Mouse (Mus musculus) embryo, embryonic 10 days (tissue): ENCODE data around the gene Pcnx4.

Source experiments
- DNase-seq: peaks from one replicate; pipeline ENCODE4 v3.0.0-alpha.2; 2015; ENCODE audit warnings: low spot score

The Pcnx4 gene

DNA sequence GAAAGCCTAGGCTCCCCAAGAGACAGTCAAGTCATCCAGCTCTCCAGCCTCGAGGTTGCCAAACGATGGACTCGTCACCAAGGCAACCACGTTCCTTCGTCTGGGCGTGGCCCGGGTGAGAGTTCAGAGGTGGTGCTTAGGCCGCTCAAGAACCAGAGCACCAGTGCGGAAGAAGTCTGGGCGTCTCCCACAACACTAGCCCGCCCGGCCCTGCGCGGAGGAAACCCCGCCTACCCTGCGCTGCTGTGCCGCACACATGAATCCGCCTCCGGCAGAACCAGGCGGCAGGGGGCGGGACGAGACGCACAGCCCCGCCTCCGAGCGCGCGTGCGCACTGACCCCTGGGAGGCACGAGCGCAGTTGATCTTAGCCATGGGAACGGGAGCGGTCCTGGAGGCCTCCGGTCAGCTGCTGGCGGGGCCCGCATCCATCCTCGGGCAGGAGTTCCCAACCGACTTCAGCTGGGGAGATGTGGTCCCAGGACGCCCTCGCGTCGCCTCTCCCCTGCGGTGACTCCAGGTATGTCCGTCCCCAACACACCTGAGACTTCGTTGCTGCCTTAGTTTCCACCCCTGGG is at the start of gene Pcnx4:
Pcnx4 (plus strand) TSS at position 363 of the 577 bp plus-strand sequence.
- peak; percentile 99 for DNase-seq

GRCm38 (mm10) chr12:72487498-72487897 is 48.7 kb upstream of the Pcnx4 start:
- DNase-seq: no peak

DNA sequence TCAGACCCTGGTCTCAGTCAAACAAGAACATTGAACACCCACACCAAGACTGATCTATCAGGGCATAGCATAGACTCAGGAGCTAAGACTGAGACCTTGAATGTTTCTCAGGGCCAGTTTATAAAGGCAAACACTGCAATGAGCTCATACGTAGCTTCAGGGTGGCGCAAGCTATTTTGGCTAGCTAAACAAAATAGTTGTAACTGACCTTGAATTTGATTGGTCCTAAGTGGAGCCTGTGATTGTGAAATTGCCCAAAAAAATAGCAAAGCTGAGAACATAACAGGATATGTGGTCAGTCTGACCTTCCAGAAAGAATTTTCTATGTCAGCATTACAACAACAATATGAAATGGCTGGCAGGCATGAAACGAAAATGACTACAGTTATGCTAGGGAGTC is 46.2 kb upstream of the Pcnx4 start:
- DNase-seq: no peak

- DNase-seq: no peak
These were observed 45.0 kb upstream of the Pcnx4 start for GRCm38 (mm10) chr12:72491063-72491719.

DNA sequence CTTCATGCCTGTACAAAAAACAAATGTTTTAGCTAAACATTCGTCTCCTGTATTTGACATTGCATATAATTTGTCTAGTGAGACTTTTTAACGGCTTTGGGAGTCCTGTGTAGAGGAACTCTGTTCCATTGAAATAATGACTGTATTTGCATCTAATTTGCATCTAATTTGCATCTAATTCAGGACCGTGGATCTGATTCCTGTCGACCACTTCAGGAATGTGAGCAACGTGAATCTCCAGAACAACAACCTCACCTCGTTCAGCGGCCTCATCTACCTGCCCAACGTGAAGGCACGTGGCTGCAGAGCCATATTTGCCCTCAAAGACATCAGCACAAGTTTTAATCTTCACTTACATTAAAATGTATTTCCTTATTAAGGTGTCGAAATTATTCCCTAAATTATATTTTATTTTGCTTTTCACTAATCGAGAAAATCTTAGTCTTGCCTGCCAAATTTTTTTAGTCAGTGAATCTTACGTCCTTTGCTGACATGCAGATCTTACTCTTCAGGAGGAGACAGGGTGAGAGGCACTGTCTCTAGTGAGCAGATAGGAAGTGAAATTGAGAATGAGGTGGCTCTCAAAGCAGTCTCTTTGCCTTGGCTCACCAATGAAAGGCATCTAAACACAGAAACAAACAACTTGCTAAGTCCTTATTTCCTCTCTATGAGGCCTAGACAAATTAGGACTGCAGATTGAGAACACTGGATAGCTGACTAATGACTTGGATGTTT is 39.1 kb upstream of the Pcnx4 start:
- no peak for DNase-seq

DNA sequence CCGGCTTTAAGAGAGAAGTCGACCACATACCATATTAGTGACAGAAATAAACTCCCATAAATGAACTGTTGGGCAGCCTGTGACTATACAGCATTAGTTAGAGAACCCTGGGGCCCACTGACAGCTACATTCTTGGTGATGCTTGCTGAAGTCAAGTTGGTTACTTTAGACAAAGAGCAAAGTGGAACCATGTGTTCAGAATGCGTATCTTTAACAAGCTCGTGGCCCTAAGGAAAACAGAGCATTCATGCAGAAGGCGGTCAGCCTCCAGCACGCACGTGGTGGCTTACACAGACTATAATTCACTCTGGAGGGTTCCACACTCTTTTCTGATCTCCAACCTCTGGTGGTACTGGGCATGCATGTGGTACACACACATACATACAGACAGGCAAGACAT is 26.6 kb upstream of the Pcnx4 start:
- peak; percentile 55 for DNase-seq

DNA sequence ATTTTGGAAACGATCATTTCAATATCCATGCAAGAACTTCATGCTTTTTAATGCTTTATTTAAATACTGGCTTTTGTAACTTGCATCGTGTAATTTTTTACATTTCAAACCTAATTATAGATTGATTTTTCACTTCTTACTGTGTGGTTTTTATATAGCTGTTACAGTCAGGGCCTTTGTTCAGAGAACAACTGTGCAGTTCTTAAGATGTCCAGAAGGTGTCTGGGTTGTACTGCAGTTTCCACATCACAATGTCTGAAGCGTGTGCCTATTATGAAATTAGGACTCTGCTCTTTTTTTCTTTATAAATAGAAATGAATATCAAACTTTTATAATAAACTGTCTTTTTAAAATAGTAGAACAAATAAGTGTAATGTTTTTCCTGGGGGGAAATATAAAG is 20.7 kb upstream of the Pcnx4 start:
- DNase-seq: peak; percentile 39

GRCm38 (mm10) chr12:72518114-72518728 is 18.0 kb upstream of the Pcnx4 start:
- DNase-seq: peak; percentile 51

DNA sequence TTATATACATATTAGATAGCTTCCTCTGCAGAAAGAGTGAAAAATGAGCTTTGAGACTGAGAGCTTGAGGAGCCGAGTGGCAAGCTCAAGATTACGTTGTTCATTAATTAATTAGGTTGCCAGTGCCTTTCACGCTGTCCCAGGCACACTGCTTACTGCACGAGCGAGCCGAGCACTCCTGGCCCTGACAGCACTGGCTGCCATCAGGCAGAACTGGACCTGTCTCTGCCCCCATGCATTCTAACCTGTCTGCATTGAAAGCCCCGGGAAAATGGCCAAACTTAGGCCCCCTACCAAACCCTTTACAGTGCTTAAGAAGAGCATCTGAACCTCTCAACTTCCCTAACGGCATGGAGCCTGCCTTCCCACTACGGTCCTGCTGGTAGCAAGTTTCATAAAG is 16.8 kb upstream of the Pcnx4 start:
- DNase-seq: no peak

DNA sequence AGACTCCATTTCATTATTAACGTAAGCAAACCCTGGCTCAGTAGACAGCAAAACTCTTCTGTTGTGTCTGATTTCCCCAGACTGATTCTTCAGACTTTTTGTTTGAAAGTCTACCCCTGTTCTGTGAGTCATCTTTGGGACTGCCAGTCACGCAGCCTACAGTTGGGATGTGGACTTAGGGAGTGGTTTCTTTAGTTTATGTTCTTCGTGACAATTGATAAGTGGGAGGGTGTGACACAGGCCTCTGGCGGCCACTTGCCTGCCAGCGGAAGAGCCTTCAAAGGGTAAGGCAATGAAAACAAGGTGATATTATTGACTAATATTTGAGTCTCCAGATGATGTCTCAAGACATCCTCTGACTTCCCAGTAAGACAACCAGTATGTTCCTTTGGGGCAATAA is 16.3 kb upstream of the Pcnx4 start:
- no peak for DNase-seq

DNA sequence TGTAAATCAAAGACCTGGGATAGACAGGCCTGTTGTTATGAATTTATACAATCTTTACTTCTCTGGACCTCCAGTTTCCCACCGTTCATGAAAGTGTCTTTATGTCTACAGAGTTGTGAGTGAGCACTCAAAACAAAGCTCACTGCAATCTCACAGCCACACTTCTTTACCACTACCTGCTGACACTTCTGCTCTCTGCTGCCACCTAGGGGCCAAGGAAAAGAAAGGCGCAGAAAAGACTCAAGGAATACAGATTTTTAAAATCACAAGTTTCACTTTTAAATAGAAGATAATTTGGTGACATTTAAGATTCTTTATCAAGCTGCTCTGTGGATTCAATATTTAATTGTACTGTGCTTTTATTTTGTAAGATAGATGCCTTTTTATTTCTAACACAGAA is 15.5 kb upstream of the Pcnx4 start:
- peak; percentile 83 for DNase-seq

DNA sequence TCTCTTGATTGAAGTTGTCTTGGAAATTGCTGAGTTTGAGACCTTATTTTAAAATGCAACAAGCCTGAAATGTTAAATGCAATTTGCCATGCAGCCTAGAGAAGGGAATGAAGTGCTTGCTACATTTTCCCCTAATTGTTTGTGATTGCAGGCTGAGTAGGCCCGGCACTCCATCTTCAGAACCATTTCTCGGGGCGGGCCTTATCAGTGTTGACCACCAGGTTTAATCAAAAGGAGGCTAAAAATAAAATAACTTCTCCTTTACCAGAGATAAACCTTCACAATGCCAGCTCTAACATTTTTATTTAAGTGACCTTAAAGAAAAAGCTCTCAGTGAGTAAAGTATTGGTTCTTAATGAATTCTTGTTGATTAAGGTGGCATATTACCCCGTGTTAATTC is 10.6 kb upstream of the Pcnx4 start:
- no peak for DNase-seq

DNA sequence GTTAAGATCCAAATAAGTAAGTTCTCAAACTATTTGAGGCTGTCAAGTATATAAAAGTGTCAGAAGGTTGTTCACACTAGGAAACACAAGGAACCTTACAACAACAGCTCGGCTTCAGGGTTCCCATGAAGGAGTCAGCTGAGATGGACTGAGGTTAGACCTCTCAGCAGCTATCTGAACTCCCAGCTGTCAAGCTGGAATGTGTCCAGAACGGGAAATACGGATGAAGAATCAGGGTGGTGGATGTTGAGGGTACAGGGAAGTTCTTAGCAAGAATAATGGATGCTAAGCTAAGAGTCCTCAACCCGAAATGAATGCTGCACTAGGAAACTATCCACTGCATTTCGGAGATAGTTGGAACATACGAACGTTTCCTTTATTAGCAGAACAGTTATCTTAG is 3.9 kb upstream of the Pcnx4 start:
- DNase-seq: no peak

DNA sequence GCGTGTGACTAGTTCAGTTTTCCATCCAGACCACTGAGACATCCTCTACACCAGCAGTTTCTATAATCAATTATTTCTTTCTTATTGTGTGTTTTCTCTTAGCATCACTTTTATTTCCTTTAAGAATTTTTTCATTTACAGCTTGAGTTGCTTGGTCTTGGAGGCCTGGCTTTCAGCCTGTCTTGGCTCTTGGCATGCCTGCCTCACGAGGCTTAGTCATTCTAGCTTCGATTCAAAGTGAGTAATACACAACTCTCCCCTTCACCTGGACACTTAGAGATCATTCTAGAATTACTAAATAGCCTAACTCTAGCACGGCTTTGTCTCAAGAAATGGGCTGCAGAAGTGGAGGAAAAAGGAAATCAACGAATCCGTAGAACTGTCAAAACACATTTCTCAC is 2.2 kb upstream of the Pcnx4 start:
- DNase-seq: no peak

DNA sequence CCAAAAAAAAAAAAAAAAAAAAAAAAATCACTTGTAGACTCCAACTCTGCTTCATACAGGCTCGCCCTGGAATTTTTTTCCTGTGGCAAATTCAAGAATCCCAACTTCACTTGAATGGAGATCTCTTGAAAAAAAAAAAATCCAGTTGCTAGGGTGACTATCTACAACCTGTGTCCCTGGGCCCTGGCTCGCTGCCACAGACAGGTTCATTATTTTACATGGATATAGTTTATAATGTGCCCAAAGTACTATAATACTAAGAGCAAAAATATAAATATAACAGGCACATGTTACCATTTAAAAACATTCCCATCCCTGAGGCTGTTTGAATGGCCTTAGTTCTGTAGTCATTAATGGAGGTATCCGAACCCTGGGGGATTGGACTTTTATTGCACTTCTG is 584 bp upstream of the Pcnx4 start:
- DNase-seq: no peak

DNA sequence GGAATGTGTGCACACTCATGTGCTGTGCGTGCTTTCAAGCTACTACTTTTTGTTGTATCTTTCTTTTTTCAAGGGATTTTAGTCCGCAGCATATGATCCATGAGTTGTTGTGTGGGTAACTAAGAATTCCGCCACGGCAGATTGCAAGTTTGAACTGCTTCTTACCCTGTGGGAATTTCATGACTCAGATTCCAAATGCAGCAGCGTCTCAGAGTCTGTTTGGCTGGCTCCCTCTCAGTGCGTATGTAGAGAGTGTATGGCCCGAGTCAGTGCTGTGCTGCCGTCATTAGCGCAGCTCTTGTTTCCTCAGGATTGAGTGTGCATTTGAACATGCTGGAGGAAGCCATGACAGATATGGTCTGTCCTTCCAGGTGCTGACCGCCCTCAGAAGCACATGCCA is 2.4 kb downstream of the Pcnx4 start:
- no peak for DNase-seq

GRCm38 (mm10) chr12:72554347-72554746 is 18.2 kb downstream of the Pcnx4 start:
- no peak for DNase-seq

DNA sequence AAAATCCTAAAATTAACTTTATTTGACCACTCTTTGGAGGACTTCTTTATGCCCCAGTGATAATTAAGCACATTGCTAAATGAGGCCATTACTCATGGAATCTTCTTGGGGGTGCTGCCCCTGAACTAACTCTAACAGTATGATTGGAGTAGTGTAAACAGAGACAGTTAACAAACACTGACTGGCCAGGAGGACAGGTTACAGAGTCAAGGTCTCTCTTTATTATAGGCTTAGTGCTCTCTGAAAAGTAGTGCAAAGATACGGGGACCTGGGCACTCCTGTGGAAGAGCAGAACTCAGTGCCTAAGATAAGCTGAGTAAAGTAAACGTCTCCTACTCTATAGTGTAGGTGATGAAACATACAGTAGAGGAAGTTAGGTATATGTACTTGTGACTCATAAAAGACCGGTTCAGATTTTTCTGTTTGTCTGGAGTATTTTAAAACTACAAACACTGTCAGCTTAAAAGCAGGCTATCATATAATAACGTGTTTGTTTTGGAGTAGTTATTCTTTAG is 28.2 kb downstream of the Pcnx4 start:
- no peak for DNase-seq

DNA sequence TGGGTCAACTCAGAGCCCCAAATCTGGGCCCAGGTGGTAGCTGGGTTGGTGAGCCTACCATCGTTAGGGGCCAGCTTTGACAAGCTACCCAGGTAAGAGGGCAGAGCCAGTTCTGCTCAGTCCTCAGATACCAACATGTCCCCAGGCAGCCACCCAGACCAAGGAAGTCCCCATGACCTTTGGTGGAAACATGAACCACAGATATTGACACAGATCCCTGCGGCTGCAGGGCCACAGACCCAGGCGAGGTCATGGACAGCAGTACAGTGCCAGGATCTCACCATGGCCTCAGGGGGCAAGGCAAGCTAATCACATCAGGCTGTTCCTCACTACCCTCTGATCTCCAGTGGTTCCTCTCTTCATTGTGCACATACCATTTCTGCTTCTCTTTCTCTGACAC is 45.8 kb downstream of the Pcnx4 start:
- DNase-seq: no peak

- DNase-seq: no peak
These were observed 46.9 kb downstream of the Pcnx4 start for GRCm38 (mm10) chr12:72583099-72583498.

GRCm38 (mm10) chr12:72585339-72585738 is 49.2 kb downstream of the Pcnx4 start:
- DNase-seq: no peak

- DNase-seq: no peak
These were observed 56.8 kb downstream of the Pcnx4 start for GRCm38 (mm10) chr12:72592991-72593390.

GRCm38 (mm10) chr12:72594001-72594400 is 57.8 kb downstream of the Pcnx4 start:
- no peak for DNase-seq
